Mouse (Mus musculus) heart, adult 2 months (tissue): Measurements from ENCODE around the gene Ciart.

ENCODE experiments used
- CTCF ChIP-seq: fragments of 200-600 bp; IDR thresholded peaks from 2 replicates; pipeline ENCODE4 v1.8.1; 2022; ENCODE audit warnings: antibody characterized with exemption, mild to moderate bottlenecking, moderate library complexity
- POLR2A ChIP-seq: fragments of 200-500 bp; IDR thresholded peaks from 2 replicates; pipeline ENCODE4 v1.6.1; 2011; ENCODE audit warnings: mild to moderate bottlenecking, low read depth, low read length, control low read depth; ENCODE audit not compliant: insufficient read depth

DNA sequence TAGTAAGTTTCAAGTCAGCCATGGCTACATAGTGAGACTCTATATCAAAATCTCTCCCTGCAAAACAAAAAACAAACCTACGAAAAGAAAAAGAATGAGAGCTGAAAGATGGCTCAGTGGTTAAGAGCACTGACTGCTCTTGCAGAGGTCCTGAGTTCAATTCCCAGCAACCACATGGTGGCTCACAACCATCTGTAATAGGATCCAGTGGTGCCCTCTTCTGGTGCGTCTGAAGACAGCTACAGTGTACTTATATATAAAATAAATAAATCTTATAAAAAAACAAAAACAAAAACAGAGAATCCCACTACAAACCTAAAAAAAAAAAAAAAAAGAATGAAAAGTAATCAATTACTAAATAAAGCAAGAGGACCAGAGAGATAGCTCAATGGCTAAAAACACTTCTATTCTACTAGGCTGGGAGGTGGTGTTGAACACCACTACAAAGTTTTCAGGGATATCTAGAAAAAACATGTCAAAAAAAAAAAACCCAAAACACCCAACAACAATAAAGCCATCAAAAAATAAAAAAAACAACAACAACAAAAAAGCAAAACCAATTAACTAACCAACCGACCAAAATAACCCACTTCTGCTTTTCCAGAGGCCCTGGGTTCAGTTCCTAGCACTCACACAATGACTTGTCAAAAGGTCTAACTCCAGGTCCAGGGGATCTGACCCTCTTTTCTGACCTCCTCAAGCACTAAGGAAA lies 39.4 kb downstream of the Ciart start:
- TF ChIP-seq POLR2A = no peak
- peak; percentile 47 for TF ChIP-seq CTCF
